Mouse (Mus musculus) MEL (cell line): ENCODE measurements around the gene Grin3b. TPM values are rescaled to one million over a fixed set of nuclear protein-coding genes. Genes with fewer than 3 reads are reported as not detected.
A peak's percentile ranks its signal among the peaks of the same experiment; 100 is the strongest.

ENCODE experiments used
- DNase-seq: peaks from one replicate; pipeline ENCODE4 v3.0.0; 2011; ENCODE audit warnings: low read depth, low spot score
- H3K27ac ChIP-seq: 2 replicates; pipeline ENCODE4 v1.5.1; 2012; ENCODE audit warnings: low read depth, mild to moderate bottlenecking, control low read depth, low read length, moderate library complexity; ENCODE audit not compliant: control insufficient read depth
- H3K27me3 ChIP-seq, 2 experiments: fragments of 150-350 bp in 1 of 2; sonication (generic) in 1 of 2; 2 replicates each; pipeline ENCODE4 v1.6.1; 2012; ENCODE audit warnings: low read length in 2 of 2, mild to moderate bottlenecking in 2 of 2, improper control_type of control experiment in 1 of 2, moderate library complexity in 1 of 2; ENCODE audit not compliant: insufficient read depth in 2 of 2, control insufficient read depth in 1 of 2
- H3K36me3 ChIP-seq, 2 experiments: 2 replicates each; pipeline ENCODE4 v1.6.1; 2012 to 2014; ENCODE audit warnings: low read length in 2 of 2, improper control_type of control experiment in 1 of 2, inconsistent platforms in 1 of 2, mild to moderate bottlenecking in 1 of 2; ENCODE audit not compliant: insufficient read depth in 2 of 2, control insufficient read depth in 1 of 2
- H3K4me1 ChIP-seq, 2 experiments: fragments of 150-350 bp in 1 of 2; sonication (generic) in 1 of 2; 2 replicates each; pipeline ENCODE4 v1.6.1; 2012; ENCODE audit warnings: low read length in 2 of 2, improper control_type of control experiment in 1 of 2, mild to moderate bottlenecking in 1 of 2; ENCODE audit not compliant: insufficient read depth in 2 of 2, control insufficient read depth in 1 of 2
- H3K4me3 ChIP-seq, 2 experiments: fragments of 150-350 bp in 1 of 2; sonication (generic) in 1 of 2; 2 replicates each; pipeline ENCODE4 v1.5.1; 2012; ENCODE audit warnings: low read depth in 2 of 2, low read length in 2 of 2, mild to moderate bottlenecking in 2 of 2, moderate library complexity in 2 of 2, control low read depth in 1 of 2, improper control_type of control experiment in 1 of 2; ENCODE audit not compliant: control insufficient read depth in 1 of 2, insufficient read depth in 1 of 2
- H3K79me2 ChIP-seq: 2 replicates; pipeline ENCODE4 v1.6.1; 2012; ENCODE audit warnings: mild to moderate bottlenecking, low read length, moderate library complexity; ENCODE audit not compliant: control insufficient read depth, poor library complexity, insufficient read depth
- H3K9ac ChIP-seq: 2 replicates; pipeline ENCODE4 v1.6.1; 2012; ENCODE audit warnings: low read depth, mild to moderate bottlenecking, control low read depth, low read length, moderate library complexity; ENCODE audit not compliant: control insufficient read depth, poor library complexity, severe bottlenecking
- H3K9me3 ChIP-seq: fragments of 150-350 bp; sonication (generic); replicated peaks from 2 replicates; pipeline ENCODE4 v1.6.1; 2012; ENCODE audit warnings: mild to moderate bottlenecking, low read length, improper control_type of control experiment, moderate library complexity; ENCODE audit not compliant: insufficient read depth
- E2F4 ChIP-seq: IDR thresholded peaks from 2 replicates; pipeline ENCODE4 v1.6.1; 2011; ENCODE audit warnings: low read depth, low read length, improper control_type of control experiment, borderline replicate concordance
- ELF1 ChIP-seq: IDR thresholded peaks from 2 replicates; pipeline ENCODE4 v1.6.1; 2014; ENCODE audit warnings: low read depth, mild to moderate bottlenecking, inconsistent platforms, low read length, improper control_type of control experiment, moderate library complexity
- JUND ChIP-seq: IDR thresholded peaks from 2 replicates; pipeline ENCODE4 v1.6.1; 2011; ENCODE audit warnings: low read depth, mild to moderate bottlenecking, improper control_type of control experiment, low read length
- MAFK ChIP-seq: IDR thresholded peaks from 2 replicates; pipeline ENCODE4 v1.6.1; 2011; ENCODE audit warnings: low read depth, mild to moderate bottlenecking, low read length, improper control_type of control experiment, borderline replicate concordance
- MAX ChIP-seq: IDR thresholded peaks from 2 replicates; pipeline ENCODE4 v1.6.1; 2011; ENCODE audit warnings: low read length, improper control_type of control experiment
- MAZ ChIP-seq: IDR thresholded peaks from 2 replicates; pipeline ENCODE4 v1.6.1; 2012; ENCODE audit warnings: low read depth, mild to moderate bottlenecking, inconsistent platforms, low read length, improper control_type of control experiment
- NELFE ChIP-seq: IDR thresholded peaks from 2 replicates; pipeline ENCODE4 v1.6.1; 2011; ENCODE audit warnings: low read depth, low read length, improper control_type of control experiment
- POLR2A ChIP-seq, 2 experiments: IDR thresholded peaks; 2 replicates each; pipeline ENCODE4 v1.6.1; 2011 to 2012; ENCODE audit warnings: low read length in 2 of 2, mild to moderate bottlenecking in 2 of 2, control low read depth in 1 of 2, improper control_type of control experiment in 1 of 2, low read depth in 1 of 2, moderate library complexity in 1 of 2; ENCODE audit not compliant: control insufficient read depth in 1 of 2, insufficient read depth in 1 of 2, poor library complexity in 1 of 2
- POLR2AphosphoS5 ChIP-seq: IDR thresholded peaks from 2 replicates; pipeline ENCODE4 v1.6.1; 2012; ENCODE audit warnings: low read depth, borderline replicate concordance, mild to moderate bottlenecking, inconsistent platforms, low read length, moderate library complexity, mixed read lengths
- RCOR1 ChIP-seq: IDR thresholded peaks from 2 replicates; pipeline ENCODE4 v1.6.1; 2012; ENCODE audit warnings: low read depth, mild to moderate bottlenecking, inconsistent platforms, low read length, improper control_type of control experiment
- SIN3A ChIP-seq: IDR thresholded peaks from 2 replicates; pipeline ENCODE4 v1.6.1; 2012; ENCODE audit warnings: low read length, improper control_type of control experiment, inconsistent platforms
- TAL1 ChIP-seq: IDR thresholded peaks from 2 replicates; pipeline ENCODE4 v1.6.1; 2012; ENCODE audit warnings: mild to moderate bottlenecking, inconsistent platforms, low read length, moderate library complexity, mixed read lengths
- TCF12 ChIP-seq: IDR thresholded peaks from 2 replicates; pipeline ENCODE4 v1.6.1; 2014; ENCODE audit warnings: low read depth, mild to moderate bottlenecking, inconsistent platforms, low read length, improper control_type of control experiment, moderate library complexity
- UBTF ChIP-seq: IDR thresholded peaks from 2 replicates; pipeline ENCODE4 v1.6.1; 2012; ENCODE audit warnings: low read depth, mild to moderate bottlenecking, inconsistent platforms, low read length, improper control_type of control experiment, moderate library complexity, borderline replicate concordance; ENCODE audit not compliant: insufficient read depth
- USF1 ChIP-seq: IDR thresholded peaks from 2 replicates; pipeline ENCODE4 v1.6.1; 2014; ENCODE audit warnings: low read depth, mild to moderate bottlenecking, inconsistent platforms, low read length, improper control_type of control experiment, moderate library complexity
- ZMIZ1 ChIP-seq: IDR thresholded peaks from 2 replicates; pipeline ENCODE4 v1.6.1; 2012; ENCODE audit warnings: low read depth, mild to moderate bottlenecking, inconsistent platforms, low read length, improper control_type of control experiment, moderate library complexity
- ZNF384 ChIP-seq: IDR thresholded peaks from 2 replicates; pipeline ENCODE4 v1.6.1; 2012; ENCODE audit warnings: low read depth, mild to moderate bottlenecking, inconsistent platforms, low read length, improper control_type of control experiment
- polyA plus RNA-seq, 2 experiments: library from polyadenylated mRNA; stranded (reverse) in 1 of 2; unstranded in 1 of 2; fragments of >175 nt in 1 of 2; fragments of >200 nt in 1 of 2; gene quantifications; 2 replicates each; pipeline versions ENCODE4 v1.2.1 to v1.2.4; 2012; ENCODE audit warnings: low replicate concordance in 2 of 2, low read depth in 1 of 2; ENCODE audit not compliant: insufficient read length in 2 of 2, insufficient read depth in 1 of 2, missing spikeins in 1 of 2
- total RNA-seq: library from RNA; depleted of rRNA; stranded (reverse); fragments of 300-350 nt; gene quantifications from 2 replicates; pipeline ENCODE4 v1.2.3, GENCODE M21; 2012

Grin3b gene
- total and polyA plus RNA-seq, 3 experiments: 0.42 to 1.1 TPM; not detected in 1

GRCm38 (mm10) chr10:79971183-79971497 lies 625 bp downstream of the Grin3b start:
- no peak overlapping the region for H3K4me3 ChIP-seq
- TF ChIP-seq ELF1: no peak
- no peak for TF ChIP-seq ZMIZ1
- no peak for TF ChIP-seq TCF12
- TF ChIP-seq MAFK: no peak
- no peak for TF ChIP-seq NELFE
- TF ChIP-seq TAL1: no peak
- TF ChIP-seq MAZ: no peak
- TF ChIP-seq, all 39 proteins: peak for 0
- H3K9me3 ChIP-seq: no peaks in the 10 kb centered on the region
- H3K9ac ChIP-seq: no peak overlapping the region
- no peak for DNase-seq
- no peaks in the 10 kb centered on the region for H3K4me1 ChIP-seq
- H3K79me2 ChIP-seq: no peaks in the 10 kb centered on the region
- no peaks in the 10 kb centered on the region for H3K27me3 ChIP-seq
- no peaks in the 10 kb centered on the region; a peak in 1 of 4 replicates for H3K36me3 ChIP-seq
- H3K27ac ChIP-seq: no peak overlapping the region

GRCm38 (mm10) chr10:79972831-79973230 lies 2.3 kb downstream of the Grin3b start:
- Histone ChIP-seq H3K4me1 (no peaks in the 10 kb centered on the region), H3K27me3 (no peaks in the 10 kb centered on the region), H3K79me2 (no peaks in the 10 kb centered on the region), H3K4me3 (no peak overlapping the region), H3K36me3 (no peaks in the 10 kb centered on the region; a peak in 1 of 4 replicates), H3K9ac (no peak overlapping the region), H3K27ac (no peak overlapping the region), H3K9me3 (no peaks in the 10 kb centered on the region)
- no peak for DNase-seq
- no peak for TF ChIP-seq E2F4
- no peak for TF ChIP-seq UBTF
- no peak for TF ChIP-seq USF1
- TF ChIP-seq ZNF384: no peak
- no peak for TF ChIP-seq TAL1
- TF ChIP-seq POLR2A (IDR thresholded peaks at IDR 0.05; ENCODE audit: control insufficient read depth in 1 of 2, insufficient read depth in 1 of 2, low read depth in 1 of 2, low read length in 2 of 2, poor library complexity in 1 of 2): 0 out of 4 replicates have a peak, but pooled peaks of 1 of the 2 experiments have one; percentile 21
- no peak for TF ChIP-seq JUND
- no peak for TF ChIP-seq POLR2AphosphoS5
- no peak for TF ChIP-seq RCOR1

- H3K4me1 ChIP-seq: no peaks in the 10 kb centered on the region
- H3K9ac ChIP-seq: no peak overlapping the region
- no peaks in the 10 kb centered on the region for H3K27me3 ChIP-seq
- H3K9me3 ChIP-seq: no peaks in the 10 kb centered on the region
- H3K36me3 ChIP-seq: no peaks in the 10 kb centered on the region; a peak in 1 of 4 replicates
- TF ChIP-seq MAX: no peak
- no peak for TF ChIP-seq USF1
- no peak for TF ChIP-seq SIN3A
- TF ChIP-seq, all 39 proteins: peak for 0
- no peak for DNase-seq
- Histone ChIP-seq H3K4me3 (no peak overlapping the region), H3K79me2 (no peaks in the 10 kb centered on the region), H3K27ac (no peak overlapping the region)
Observed at GRCm38 (mm10) chr10:79974087-79974486, 3.6 kb downstream of the Grin3b start.
